Mouse (Mus musculus): ENCODE data around the gene Psd4. TPM values are rescaled to one million over a fixed set of nuclear protein-coding genes. Genes with fewer than 3 reads are reported as not detected.
A peak's percentile ranks its signal among the peaks of the same experiment; 100 is the strongest.

Psd4 gene
- total and polyA plus RNA-seq, 2 experiments from 2014 or later = 0.36 to 2.1 TPM

- ATAC-seq (ENCODE audit: low FRiP score) (no peak), DNase-seq (ENCODE audit: low spot score) (peak; percentile 71)
- Histone ChIP-seq H3K27ac (ENCODE audit: low read depth, low read length) (no peak overlapping the region), H3K4me2 (ENCODE audit: low read depth, low read length, poor library complexity, severe bottlenecking) (no peak overlapping the region), H3K9ac (replicated peaks; ENCODE audit: low read length, poor library complexity, severe bottlenecking) (no peak overlapping the region), H3K9me3 (ENCODE audit: low read length) (no peaks in the 10 kb centered on the region), H3K27me3 (ENCODE audit: insufficient read depth, low read length) (no peaks in the 10 kb centered on the region), H3K36me3 (ENCODE audit: insufficient read depth, low read length) (no peaks in the 10 kb centered on the region), H3K4me1 (ENCODE audit: insufficient read depth, low read length) (0 out of 2 replicates have a peak, but pooled peaks cover 3% of the 10 kb centered on the region), H3K4me3 (ENCODE audit: low read depth, low read length) (no peak overlapping the region)
- 35% methylated on average over 4 of the region's 4 CpGs for WGBS
- TF ChIP-seq CTCF (IDR thresholded peaks at IDR 0.05) = no peak
Observed at GRCm38 (mm10) chr2:24407701-24408485, 40.5 kb downstream of the Psd4 start.

GRCm38 (mm10) chr2:24409166-24409565, 41.8 kb downstream of the Psd4 start:
- no peak overlapping the region for H3K27ac ChIP-seq (ENCODE audit: low read depth, low read length)
- 0% methylated on average over 2 of the region's 2 CpGs for WGBS
- 0 out of 2 replicates have a peak, but pooled peaks cover 3% of the 10 kb centered on the region for H3K4me1 ChIP-seq (ENCODE audit: insufficient read depth, low read length)
- TF ChIP-seq CTCF (IDR thresholded peaks at IDR 0.05) = peak; percentile 98
- DNase-seq (ENCODE audit: low spot score) (peak; percentile 83), ATAC-seq (ENCODE audit: low FRiP score) (peak; percentile 39; the same call in 1 of the 2 replicates)
- no peaks in the 10 kb centered on the region for H3K27me3 ChIP-seq (ENCODE audit: insufficient read depth, low read length)
- no peak overlapping the region for H3K4me3 ChIP-seq (ENCODE audit: low read depth, low read length)
- H3K4me2 ChIP-seq (ENCODE audit: low read depth, low read length, poor library complexity, severe bottlenecking) = no peak overlapping the region
- no peaks in the 10 kb centered on the region for H3K36me3 ChIP-seq (ENCODE audit: insufficient read depth, low read length)
- H3K9me3 ChIP-seq (ENCODE audit: low read length) = no peaks in the 10 kb centered on the region
- H3K9ac ChIP-seq (replicated peaks; ENCODE audit: low read length, poor library complexity, severe bottlenecking) = no peak overlapping the region

GRCm38 (mm10) chr2:24413172-24413571, 45.8 kb downstream of the Psd4 start:
- no peaks in the 10 kb centered on the region for H3K36me3 ChIP-seq (ENCODE audit: insufficient read depth, low read length)
- TF ChIP-seq CTCF (IDR thresholded peaks at IDR 0.05) = no peak
- H3K9ac ChIP-seq (replicated peaks; ENCODE audit: low read length, poor library complexity, severe bottlenecking) = no peak overlapping the region
- ATAC-seq (ENCODE audit: low FRiP score) (no peak), DNase-seq (ENCODE audit: low spot score) (no peak)
- no peaks in the 10 kb centered on the region for H3K9me3 ChIP-seq (ENCODE audit: low read length)
- no peak overlapping the region for H3K4me2 ChIP-seq (ENCODE audit: low read depth, low read length, poor library complexity, severe bottlenecking)
- H3K27ac ChIP-seq (ENCODE audit: low read depth, low read length) = no peak overlapping the region
- no peaks in the 10 kb centered on the region for H3K4me1 ChIP-seq (ENCODE audit: insufficient read depth, low read length)
- H3K27me3 ChIP-seq (ENCODE audit: insufficient read depth, low read length) = no peaks in the 10 kb centered on the region
- H3K4me3 ChIP-seq (ENCODE audit: low read depth, low read length) = no peak overlapping the region
- WGBS = 55% methylated on average over 3 of the region's 3 CpGs

- no peak for ATAC-seq (ENCODE audit: low FRiP score)
Observed at GRCm38 (mm10) chr2:24413677-24414076, 46.3 kb downstream of the Psd4 start.

DNA sequence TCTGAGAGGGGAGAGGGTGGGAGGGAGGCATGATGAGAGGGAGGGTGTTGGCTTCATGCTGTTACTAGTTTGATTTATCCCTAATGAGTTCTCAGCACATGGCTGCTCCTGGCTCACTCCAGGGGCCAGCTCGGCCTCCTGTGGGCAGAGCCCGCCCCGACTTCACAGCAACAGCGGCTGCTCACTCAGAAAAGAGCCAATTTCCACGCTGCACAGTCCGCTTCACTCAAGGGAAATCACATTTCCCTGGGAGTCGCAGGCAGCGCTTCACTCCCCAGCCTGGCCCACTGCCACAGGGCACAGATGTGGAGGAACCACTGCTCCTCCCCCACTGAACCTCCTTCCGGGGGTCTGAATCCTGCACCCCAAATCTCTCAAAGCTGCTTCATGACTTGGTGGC, 49.3 kb downstream of the Psd4 start:
- no peak for TF ChIP-seq CTCF (IDR thresholded peaks at IDR 0.05)
- DNase-seq (ENCODE audit: low spot score) = peak; percentile 45

More at GRCm38 (mm10) chr2:24413677-24414076, 46.3 kb downstream of the Psd4 start:
- H3K9ac ChIP-seq (replicated peaks; ENCODE audit: low read length, poor library complexity, severe bottlenecking) = no peak overlapping the region
- no peak overlapping the region for H3K27ac ChIP-seq (ENCODE audit: low read depth, low read length)
- H3K4me1 ChIP-seq (ENCODE audit: insufficient read depth, low read length) = no peaks in the 10 kb centered on the region
- no peak overlapping the region for H3K4me3 ChIP-seq (ENCODE audit: low read depth, low read length)
- WGBS = 72% methylated on average over 4 of the region's 4 CpGs
- TF ChIP-seq CTCF (IDR thresholded peaks at IDR 0.05) = no peak
- no peak for DNase-seq (ENCODE audit: low spot score)
- H3K36me3 ChIP-seq (ENCODE audit: insufficient read depth, low read length) = no peaks in the 10 kb centered on the region
- no peak overlapping the region for H3K4me2 ChIP-seq (ENCODE audit: low read depth, low read length, poor library complexity, severe bottlenecking)
- H3K27me3 ChIP-seq (ENCODE audit: insufficient read depth, low read length) = no peaks in the 10 kb centered on the region
- no peaks in the 10 kb centered on the region for H3K9me3 ChIP-seq (ENCODE audit: low read length)

DNA sequence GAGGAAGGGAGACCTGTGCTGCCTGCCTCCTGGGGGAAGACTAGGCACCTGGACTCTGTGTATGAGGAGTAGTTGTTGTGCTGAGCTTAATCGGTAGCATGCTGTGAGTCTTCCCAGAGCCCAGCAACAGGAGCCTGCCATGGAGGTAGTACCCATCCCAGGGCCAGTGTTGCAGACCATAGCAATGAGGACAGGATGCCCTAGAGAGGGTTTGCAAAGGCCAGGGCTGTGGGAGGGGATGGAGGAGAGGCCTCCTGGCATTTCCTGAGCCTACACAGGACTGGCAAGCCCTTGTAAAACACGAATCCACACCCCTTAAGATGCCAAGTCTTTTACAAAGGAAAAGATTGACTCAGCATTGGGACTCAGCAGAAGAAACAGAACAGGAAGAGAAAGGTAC, 49.7 kb downstream of the Psd4 start:
- Histone ChIP-seq H3K27me3 (ENCODE audit: insufficient read depth, low read length) (no peaks in the 10 kb centered on the region), H3K27ac (ENCODE audit: low read depth, low read length) (no peak overlapping the region), H3K36me3 (ENCODE audit: insufficient read depth, low read length) (no peaks in the 10 kb centered on the region), H3K9me3 (ENCODE audit: low read length) (no peaks in the 10 kb centered on the region), H3K4me3 (ENCODE audit: low read depth, low read length) (no peak overlapping the region), H3K4me1 (ENCODE audit: insufficient read depth, low read length) (no peaks in the 10 kb centered on the region), H3K9ac (replicated peaks; ENCODE audit: low read length, poor library complexity, severe bottlenecking) (no peak overlapping the region), H3K4me2 (ENCODE audit: low read depth, low read length, poor library complexity, severe bottlenecking) (no peak overlapping the region)
- WGBS = 6% methylated on average over 2 of the region's 2 CpGs
- DNase-seq (ENCODE audit: low spot score) = no peak
- TF ChIP-seq CTCF (IDR thresholded peaks at IDR 0.05) = no peak
- no peak for ATAC-seq (ENCODE audit: low FRiP score)

More for the DNA sequence above, 49.3 kb downstream of the Psd4 start:
- Histone ChIP-seq H3K9ac (replicated peaks; ENCODE audit: low read length, poor library complexity, severe bottlenecking) (no peak overlapping the region), H3K27ac (ENCODE audit: low read depth, low read length) (no peak overlapping the region), H3K27me3 (ENCODE audit: insufficient read depth, low read length) (no peaks in the 10 kb centered on the region), H3K36me3 (ENCODE audit: insufficient read depth, low read length) (no peaks in the 10 kb centered on the region), H3K4me2 (ENCODE audit: low read depth, low read length, poor library complexity, severe bottlenecking) (no peak overlapping the region), H3K9me3 (ENCODE audit: low read length) (no peaks in the 10 kb centered on the region), H3K4me1 (ENCODE audit: insufficient read depth, low read length) (no peaks in the 10 kb centered on the region), H3K4me3 (ENCODE audit: low read depth, low read length) (no peak overlapping the region)
- 1% methylated on average over 9 of the region's 9 CpGs for WGBS
- ATAC-seq (ENCODE audit: low FRiP score) = no peak; the same call in 1 of the 2 replicates
